In the genomic region with DNA sequence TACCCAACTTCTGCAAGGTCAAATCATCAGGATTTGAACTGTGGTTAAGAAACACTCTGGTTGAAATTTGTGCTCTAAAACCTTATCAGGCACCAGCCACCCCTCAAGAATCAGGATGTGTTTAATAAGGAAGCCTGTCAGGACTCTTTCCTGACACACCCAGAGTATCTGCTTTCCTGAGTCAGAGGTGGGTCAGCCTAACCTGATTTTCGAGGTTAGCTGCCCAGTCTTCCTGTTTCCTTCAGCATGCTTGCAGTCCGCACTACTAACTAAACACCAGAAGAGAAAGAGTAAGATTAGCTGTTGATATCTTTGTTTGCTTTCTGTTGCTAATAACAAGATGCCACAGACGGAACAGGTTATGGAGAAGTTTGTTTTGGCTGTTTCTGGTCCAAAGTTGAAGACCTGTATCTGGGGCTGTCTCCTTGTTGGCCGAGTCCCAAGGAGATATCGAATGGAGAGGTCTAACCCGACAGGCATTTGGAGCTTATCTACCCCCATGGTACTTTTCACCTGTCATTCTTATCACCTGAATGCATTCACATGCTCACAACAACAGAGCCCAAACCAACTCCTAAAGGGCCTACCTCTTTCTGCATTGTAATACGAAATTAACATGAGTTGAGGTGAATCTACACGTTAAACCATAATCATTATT, we compare ENCODE assay signal across 16 mouse cellular contexts. TPM values are rescaled to one million over a fixed set of nuclear protein-coding genes. Genes with fewer than 3 reads are reported as not detected.
DNase-seq lines count a peak whose midpoint lies in the region; ATAC-seq and TF ChIP-seq lines count a peak whose summit lies in the region.
"Had no signal": no experiment of that assay in that cellular context is flagged by ENCODE, and none has a peak within 500 bp of the region (broad histone marks: within the 10 kb centered on the region; RNA-seq: fewer than 3 reads in every experiment).

No protein-coding gene starts in this region.

- TF ChIP-seq RAD21 in MEL (IDR thresholded peaks at IDR 0.05; ENCODE audit: low read depth, low read length): no peak

- 57% methylated on average over 8 of the region's 8 CpGs for WGBS in intestine, embryonic 15.5 days
- WGBS in intestine, embryonic 16.5 days: 60% methylated on average over 8 of the region's 8 CpGs
- WGBS in forebrain, embryonic 12.5 days: 87% methylated on average over 8 of the region's 8 CpGs

- no peak overlapping the region for H3K9ac ChIP-seq in intestine, embryonic 15.5 days
- H3K9ac ChIP-seq in intestine, embryonic 16.5 days (ENCODE audit: low read depth, low read length): no peak overlapping the region
- H3K9ac ChIP-seq in MEL (ENCODE audit: control insufficient read depth, low read depth, low read length, poor library complexity, severe bottlenecking): no peak overlapping the region
- H3K9ac ChIP-seq in forebrain, embryonic 12.5 days: no peak overlapping the region
- H3K9ac ChIP-seq: forebrain, embryonic 13.5 days had no signal

- peak; percentile 54; the same call in 1 of the 2 replicates for ATAC-seq in intestine, embryonic 15.5 days
- ATAC-seq in intestine, embryonic 16.5 days: no peak; the same call in 1 of the 2 replicates
- peak; percentile 20 for ATAC-seq in megakaryocyte progenitor cell, adult 5-6 weeks (replicated peaks; ENCODE audit: poor library complexity)
- ATAC-seq in forebrain, embryonic 12.5 days (ENCODE audit: low FRiP score): no peak
- ATAC-seq: CD4-positive, CD25-positive, alpha-beta regulatory T cell, adult 4 months; forebrain, embryonic 13.5 days had no signal

- 0 out of 4 replicates have a peak, but pooled peaks of 1 of the 2 experiments have one; percentile 22 for TF ChIP-seq EP300 in MEL (IDR thresholded peaks at IDR 0.05; ENCODE audit: low read depth in 1 of 2, low read length in 2 of 2)

- H3K9me3 ChIP-seq in intestine, embryonic 15.5 days: no peaks in the 10 kb centered on the region
- no peaks in the 10 kb centered on the region for H3K9me3 ChIP-seq in intestine, embryonic 16.5 days (ENCODE audit: control insufficient read depth, low read length)
- H3K9me3 ChIP-seq in MEL (replicated peaks; ENCODE audit: insufficient read depth, low read length): no peaks in the 10 kb centered on the region
- H3K9me3 ChIP-seq in forebrain, embryonic 12.5 days: no peaks in the 10 kb centered on the region
- H3K9me3 ChIP-seq: forebrain, embryonic 13.5 days; G1E had no signal

- no peak for TF ChIP-seq CTCF in MEL (IDR thresholded peaks at IDR 0.05 in 2 of 3, conservative IDR thresholded peaks at IDR 0.05 in 1 of 3; ENCODE audit: control insufficient read depth in 1 of 3, insufficient read depth in 1 of 3, low read depth in 2 of 3, low read length in 3 of 3, poor library complexity in 1 of 3, severe bottlenecking in 1 of 3)

- no peak overlapping the region for H3K4me2 ChIP-seq in intestine, embryonic 15.5 days (replicated peaks)
- no peak overlapping the region for H3K4me2 ChIP-seq in intestine, embryonic 16.5 days (ENCODE audit: low read depth, low read length)
- H3K4me2 ChIP-seq in forebrain, embryonic 12.5 days: no peak overlapping the region
- H3K4me2 ChIP-seq: forebrain, embryonic 13.5 days had no signal

- H3K4me1 ChIP-seq in intestine, embryonic 15.5 days (replicated peaks): peaks cover 4% of the 10 kb centered on the region
- peaks cover 5% of the 10 kb centered on the region; the same call in 1 of the 2 replicates for H3K4me1 ChIP-seq in intestine, embryonic 16.5 days (ENCODE audit: control insufficient read depth, insufficient read depth, low read length)
- H3K4me1 ChIP-seq in MEL (ENCODE audit: control insufficient read depth in 1 of 2, insufficient read depth in 2 of 2, low read length in 2 of 2): no peaks in the 10 kb centered on the region
- peaks cover 8% of the 10 kb centered on the region for H3K4me1 ChIP-seq in forebrain, embryonic 12.5 days

- no peak for TF ChIP-seq POLR2A in MEL (IDR thresholded peaks at IDR 0.05; ENCODE audit: control insufficient read depth in 1 of 2, insufficient read depth in 1 of 2, low read depth in 1 of 2, low read length in 2 of 2, poor library complexity in 1 of 2)

- H3K36me3 ChIP-seq in intestine, embryonic 15.5 days: no peaks in the 10 kb centered on the region
- no peaks in the 10 kb centered on the region for H3K36me3 ChIP-seq in intestine, embryonic 16.5 days (ENCODE audit: control insufficient read depth, insufficient read depth, low read length)
- no peaks in the 10 kb centered on the region for H3K36me3 ChIP-seq in MEL (ENCODE audit: control insufficient read depth in 1 of 2, insufficient read depth in 2 of 2, low read length in 2 of 2)
- no peaks in the 10 kb centered on the region for H3K36me3 ChIP-seq in forebrain, embryonic 12.5 days (replicated peaks)
- H3K36me3 ChIP-seq: G1E had no signal

- H3K79me2 ChIP-seq in MEL (ENCODE audit: control insufficient read depth, insufficient read depth, low read length, poor library complexity): no peaks in the 10 kb centered on the region

- H3K27me3 ChIP-seq in intestine, embryonic 15.5 days (replicated peaks): no peaks in the 10 kb centered on the region
- H3K27me3 ChIP-seq in intestine, embryonic 16.5 days (replicated peaks; ENCODE audit: control insufficient read depth, insufficient read depth, low read length): no peaks in the 10 kb centered on the region; the same call in 1 of the 2 replicates
- H3K27me3 ChIP-seq in MEL (ENCODE audit: control insufficient read depth in 1 of 2, insufficient read depth in 2 of 2, low read length in 2 of 2): no peaks in the 10 kb centered on the region; a peak in 1 of 4 replicates
- H3K27me3 ChIP-seq in forebrain, embryonic 12.5 days: peaks cover 23% of the 10 kb centered on the region

- H3K4me3 ChIP-seq in intestine, embryonic 15.5 days (replicated peaks): no peak overlapping the region
- H3K4me3 ChIP-seq in intestine, embryonic 16.5 days (ENCODE audit: low read length): no peak overlapping the region
- H3K4me3 ChIP-seq in MEL (ENCODE audit: control insufficient read depth in 1 of 2, insufficient read depth in 1 of 2, low read depth in 2 of 2, low read length in 2 of 2): no peak overlapping the region
- H3K4me3 ChIP-seq in forebrain, embryonic 12.5 days (replicated peaks): no peak overlapping the region
- H3K4me3 ChIP-seq: forebrain, embryonic 13.5 days had no signal

- no peak overlapping the region for H3K27ac ChIP-seq in intestine, embryonic 15.5 days
- H3K27ac ChIP-seq in intestine, embryonic 16.5 days (ENCODE audit: low read length): no peak overlapping the region
- H3K27ac ChIP-seq in MEL (ENCODE audit: control insufficient read depth, low read depth, low read length): no peak overlapping the region
- H3K27ac ChIP-seq in forebrain, embryonic 12.5 days: no peak overlapping the region
- H3K27ac ChIP-seq: forebrain, embryonic 13.5 days had no signal

- DNase-seq in 416B (ENCODE audit: low read depth): peak; percentile 94
- peak; percentile 11 for DNase-seq in MEL (ENCODE audit: low read depth, low spot score)
- DNase-seq in layer of hippocampus, adult 18-20 months (ENCODE audit: low spot score in 2 of 2): no peak
- DNase-seq: cerebellum, postnatal 10 days; embryo, embryonic 11 days; gastrocnemius, postnatal 36 days; kidney, postnatal 4 days; lung, adult 2 months; thymus, postnatal 4 days had no signal

TF ChIP-seq in MEL, 35 proteins besides CTCF, POLR2A, EP300 and RAD21:
- TF ChIP-seq GATA1 (IDR thresholded peaks at IDR 0.05; ENCODE audit: low read depth, low read length) (0 out of 2 replicates have a peak, but pooled peaks have one; percentile 2), ELF1 (IDR thresholded peaks at IDR 0.05; ENCODE audit: low read depth, low read length) (no peak)

RNA-seq across cellular contexts. Expression of a gene that starts 5.8 kb away (rescaled TPM):
- 13.4 and 13.6 TPM in 2 replicates for polyA plus RNA-seq in intestine, embryonic 15.5 days (2015; fragmentation: Nextera tagmentation; extraction: Ambion mirVana)
- polyA plus RNA-seq in intestine, embryonic 16.5 days (2015; fragmentation: Nextera tagmentation; extraction: Ambion mirVana): 17.0 and 18.4 TPM in 2 replicates
- total RNA-seq in MEL (2012; rRNA removed): not detected in 2 replicates
- polyA plus RNA-seq in MEL (2012; ENCODE audit: insufficient read depth in 1 of 2, insufficient read length in 2 of 2, low read depth in 1 of 2, low replicate concordance in 2 of 2, missing spikeins in 1 of 2): not detected
- not detected in 2 replicates for total RNA-seq in megakaryocyte progenitor cell, adult 5-6 weeks (2015)
- not detected in 2 replicates for total RNA-seq in megakaryocyte progenitor cell, adult 5-6 weeks (2017)
- 1.9 and 2.1 TPM in 2 replicates for polyA plus RNA-seq in forebrain, embryonic 12.5 days (2016; fragmentation: Nextera tagmentation; extraction: Ambion mirVana)
- 1 to 10 TPM; 2.1 to 3.3 TPM for total RNA-seq in layer of hippocampus, adult 18-20 months (2021)
- polyA plus RNA-seq: G1E had no signal

Comparison
In these comparisons a context has a peak if more than half of its experiments do, and no peak if none do; other contexts are left out.
1. ATAC-seq: peak in intestine, embryonic 15.5 days (single experiment) and megakaryocyte progenitor cell, adult 5-6 weeks (single experiment); none in intestine, embryonic 16.5 days (single experiment) and forebrain, embryonic 12.5 days (single experiment).
2. DNase-seq: peak in 416B (single experiment) and MEL (single experiment); none in layer of hippocampus, adult 18-20 months (0 of 2).